In genomic region chr4:107611888-107612650, GRCm38 (mm10) we compare ENCODE assay signal across 17 mouse cellular contexts.
A peak's percentile ranks its signal among the peaks of the same experiment; 100 is the strongest.
DNase-seq lines count a peak whose midpoint lies in the region; ATAC-seq and TF ChIP-seq lines count a peak whose summit lies in the region.
"Had no signal": no experiment of that assay in that cellular context is flagged by ENCODE, and none has a peak within 500 bp of the region (broad histone marks: within the 10 kb centered on the region; RNA-seq: fewer than 3 reads in every experiment).

No protein-coding gene starts in this region.

- no peak for TF ChIP-seq POLR2A in MEL (IDR thresholded peaks at IDR 0.05; ENCODE audit: control insufficient read depth in 1 of 2, insufficient read depth in 1 of 2, low read depth in 1 of 2, low read length in 2 of 2, poor library complexity in 1 of 2)

- H3K9me3 ChIP-seq in MEL (replicated peaks; ENCODE audit: insufficient read depth, low read length), result no peaks in the 10 kb centered on the region
- no peaks in the 10 kb centered on the region for H3K9me3 ChIP-seq in liver, embryonic 14.5 days (ENCODE audit: control insufficient read depth, low read length)
- H3K9me3 ChIP-seq: forebrain, embryonic 15.5 days; midbrain, embryonic 10.5 days had no signal

- no peak overlapping the region for H3K4me2 ChIP-seq in liver, embryonic 14.5 days (ENCODE audit: low read depth)
- H3K4me2 ChIP-seq: forebrain, embryonic 15.5 days; heart, embryonic 11.5 days had no signal

- no peak overlapping the region for H3K4me3 ChIP-seq in MEL (ENCODE audit: control insufficient read depth in 1 of 2, insufficient read depth in 1 of 2, low read depth in 2 of 2, low read length in 2 of 2)
- H3K4me3 ChIP-seq in left cerebral cortex, adult 2 months, result no peak overlapping the region
- H3K4me3 ChIP-seq in liver, embryonic 14.5 days (ENCODE audit: insufficient read depth in 1 of 2, low read depth in 2 of 2, low read length in 2 of 2), result no peak overlapping the region
- H3K4me3 ChIP-seq: forebrain, embryonic 15.5 days; midbrain, embryonic 10.5 days had no signal

- no peaks in the 10 kb centered on the region for H3K79me2 ChIP-seq in MEL (ENCODE audit: control insufficient read depth, insufficient read depth, low read length, poor library complexity)

- TF ChIP-seq CTCF in MEL (IDR thresholded peaks at IDR 0.05 in 2 of 3, conservative IDR thresholded peaks at IDR 0.05 in 1 of 3; ENCODE audit: control insufficient read depth in 1 of 3, insufficient read depth in 1 of 3, low read depth in 2 of 3, low read length in 3 of 3, poor library complexity in 1 of 3, severe bottlenecking in 1 of 3), result no peak
- no peak for TF ChIP-seq CTCF in left cerebral cortex, adult 2 months (IDR thresholded peaks at IDR 0.05)
- no peak for TF ChIP-seq CTCF in liver, embryonic 14.5 days (IDR thresholded peaks at IDR 0.05; ENCODE audit: low read depth)

- no peak overlapping the region for H3K9ac ChIP-seq in MEL (ENCODE audit: control insufficient read depth, low read depth, low read length, poor library complexity, severe bottlenecking)
- no peak overlapping the region; the same call in 1 of the 2 replicates for H3K9ac ChIP-seq in liver, embryonic 14.5 days (replicated peaks)
- H3K9ac ChIP-seq: forebrain, embryonic 15.5 days had no signal

- TF ChIP-seq EP300 in MEL (IDR thresholded peaks at IDR 0.05; ENCODE audit: low read depth in 1 of 2, low read length in 2 of 2), result no peak
- TF ChIP-seq EP300 in liver, embryonic 14.5 days (IDR thresholded peaks at IDR 0.05; ENCODE audit: low read depth), result no peak

- peak; percentile 65; the same call in 1 of the 2 replicates for ATAC-seq in liver, embryonic 14.5 days (ENCODE audit: insufficient read depth)
- ATAC-seq in activated CD4-positive, CD25-positive, alpha-beta regulatory T cell, adult 4 months, result no peak
- ATAC-seq: forebrain, embryonic 15.5 days had no signal

- peaks cover 0 to 3% of the 10 kb centered on the region in 2 experiments; a peak in 2 of 4 replicates for H3K36me3 ChIP-seq in MEL (ENCODE audit: control insufficient read depth in 1 of 2, insufficient read depth in 2 of 2, low read length in 2 of 2)
- H3K36me3 ChIP-seq in liver, embryonic 14.5 days (replicated peaks; ENCODE audit: control insufficient read depth, insufficient read depth, low read depth), result no peaks in the 10 kb centered on the region
- H3K36me3 ChIP-seq: forebrain, embryonic 15.5 days; midbrain, embryonic 10.5 days had no signal

- peaks cover 0 to 8% of the 10 kb centered on the region in 2 experiments; a peak in 2 of 4 replicates for H3K4me1 ChIP-seq in MEL (ENCODE audit: control insufficient read depth in 1 of 2, insufficient read depth in 2 of 2, low read length in 2 of 2)
- peaks cover 4 to 12% of the 10 kb centered on the region in 2 experiments for H3K4me1 ChIP-seq in liver, embryonic 14.5 days (replicated peaks; ENCODE audit: control insufficient read depth in 2 of 2, insufficient read depth in 2 of 2, low read length in 1 of 2)
- H3K4me1 ChIP-seq: forebrain, embryonic 15.5 days had no signal

- 47% methylated on average over 9 of the region's 9 CpGs for WGBS in liver, embryonic 14.5 days (ENCODE audit: insufficient replicate concordance)

- intact Hi-C loops in left cerebral cortex, postnatal 10 days (cut with DNase I), result no loop called here
- intact Hi-C loops in left cerebral cortex, adult 2 months (cut with DNase I), result loop anchor here (5.0 kb wide), 1 partner anchor 235 kb away; no protein-coding TSS in a partner anchor
- intact Hi-C loops in heart, postnatal 25 days (cut with DNase I), result no loop called here

- DNase-seq in left cerebral cortex, adult 11 months (ENCODE audit: low spot score), result peak; percentile 18
- no peak for DNase-seq in left cerebral cortex, postnatal 10 days (ENCODE audit: extremely low spot score in 1 of 2, low spot score in 2 of 2)
- DNase-seq in MEL (ENCODE audit: low read depth, low spot score), result peak; percentile 25
- DNase-seq in left cerebral cortex, adult 2 months (ENCODE audit: extremely low spot score in 1 of 2, low spot score in 2 of 2), result peak; percentile 19 to 55
- DNase-seq in liver, embryonic 14.5 days (ENCODE audit: low read depth in 3 of 3, low spot score in 3 of 3), result no peak
- DNase-seq in heart, postnatal 25 days (ENCODE audit: low spot score), result no peak
- no peak for DNase-seq in heart, adult 9 months (ENCODE audit: low spot score in 2 of 2)
- DNase-seq: adrenal gland, adult 8-10 months; cerebellum, adult 9-10 months; embryo, embryonic 11 days; gastrocnemius, postnatal 25 days; kidney, adult 9 months; lung, postnatal 10 days had no signal

- TF ChIP-seq RAD21 in MEL (IDR thresholded peaks at IDR 0.05; ENCODE audit: low read depth, low read length), result no peak

- H3K27ac ChIP-seq in MEL (ENCODE audit: control insufficient read depth, low read depth, low read length), result no peak overlapping the region
- H3K27ac ChIP-seq in left cerebral cortex, adult 2 months, result no peak overlapping the region; the same call in 1 of the 2 replicates
- no peak overlapping the region for H3K27ac ChIP-seq in liver, embryonic 14.5 days
- H3K27ac ChIP-seq: forebrain, embryonic 15.5 days; midbrain, embryonic 10.5 days had no signal

- H3K27me3 ChIP-seq in MEL (ENCODE audit: control insufficient read depth in 1 of 2, insufficient read depth in 2 of 2, low read length in 2 of 2), result no peaks in the 10 kb centered on the region
- no peaks in the 10 kb centered on the region for H3K27me3 ChIP-seq in liver, embryonic 14.5 days (ENCODE audit: control insufficient read depth, insufficient read depth, low read length)
- H3K27me3 ChIP-seq: forebrain, embryonic 15.5 days had no signal

TF ChIP-seq in MEL, 35 proteins besides CTCF, POLR2A, EP300 and RAD21:
- TF ChIP-seq ELF1 (IDR thresholded peaks at IDR 0.05; ENCODE audit: low read depth, low read length), result no peak
- no peak for TF ChIP-seq HCFC1 (IDR thresholded peaks at IDR 0.05; ENCODE audit: low read depth, low read length)
- TF ChIP-seq TAL1 (IDR thresholded peaks at IDR 0.05; ENCODE audit: low read length), result no peak
- TF ChIP-seq ZKSCAN1 (IDR thresholded peaks at IDR 0.05; ENCODE audit: low read depth, low read length), result no peak
- no peak for TF ChIP-seq RCOR1 (IDR thresholded peaks at IDR 0.05; ENCODE audit: low read depth, low read length)

Comparison
In these comparisons a context has a peak if more than half of its experiments do, and no peak if none do; other contexts are left out.
1. DNase-seq: peak in left cerebral cortex, adult 11 months (single experiment), MEL (single experiment) and left cerebral cortex, adult 2 months (2 of 2); none in left cerebral cortex, postnatal 10 days (0 of 2), liver, embryonic 14.5 days (0 of 3), heart, postnatal 25 days (single experiment) and heart, adult 9 months (0 of 2).